Mouse (Mus musculus) CH12F3 (cell line): ENCODE data around the gene Kifc5b.
"Not testable (repeated sequence)": the region's sequence is repeated elsewhere in the genome, so short reads cannot be mapped to it uniquely, and the experiment has no call there.

Experiments
- in situ Hi-C: fragments of 300-500 bp; cut with MboI; formaldehyde crosslinking; loops from 2 replicates; pipeline ENCODE4 v1.14.3; 2020; ENCODE audit warnings: low sequenced_read_pairs

The Kifc5b gene

GRCm38 (mm10) chr17:26917560-26917959 lies 669 bp downstream of the Kifc5b start:
- in situ Hi-C loops, result not testable (repeated sequence)

GRCm38 (mm10) chr17:26918343-26918742 lies 1.5 kb downstream of the Kifc5b start:
- in situ Hi-C loops, result no loop called here

GRCm38 (mm10) chr17:26919516-26919915 lies 2.6 kb downstream of the Kifc5b start:
- in situ Hi-C loops, result not testable (repeated sequence)

- in situ Hi-C loops, result not testable (repeated sequence)
Measured at GRCm38 (mm10) chr17:26922368-26922767, 5.5 kb downstream of the Kifc5b start.

- in situ Hi-C loops, result not testable (repeated sequence)
Measured at GRCm38 (mm10) chr17:26925414-26925813, 8.5 kb downstream of the Kifc5b start.

- in situ Hi-C loops, result not testable (repeated sequence)
Measured at GRCm38 (mm10) chr17:26931795-26932194, 14.9 kb downstream of the Kifc5b start.

- in situ Hi-C loops, result no loop called here
Measured at GRCm38 (mm10) chr17:26932839-26933398, 16.0 kb downstream of the Kifc5b start, which contains the start of gene Phf1. Gene Phf1, plus strand, starts transcription at chr17:26933052.

- in situ Hi-C loops, result no loop called here
Measured at GRCm38 (mm10) chr17:26933419-26933818, 16.5 kb downstream of the Kifc5b start.

- in situ Hi-C loops, result no loop called here
Measured at GRCm38 (mm10) chr17:26933885-26934827, 17.3 kb downstream of the Kifc5b start.

- in situ Hi-C loops, result no loop called here
Measured at GRCm38 (mm10) chr17:26935027-26935426, 18.1 kb downstream of the Kifc5b start.

GRCm38 (mm10) chr17:26936453-26936852 lies 19.6 kb downstream of the Kifc5b start:
- in situ Hi-C loops, result no loop called here

GRCm38 (mm10) chr17:26936921-26937695 lies 20.2 kb downstream of the Kifc5b start:
- in situ Hi-C loops, result no loop called here

- in situ Hi-C loops, result no loop called here
Measured at GRCm38 (mm10) chr17:26937883-26938695, 21.2 kb downstream of the Kifc5b start.

- in situ Hi-C loops, result no loop called here
Measured at GRCm38 (mm10) chr17:26938731-26939130, 21.8 kb downstream of the Kifc5b start.

- in situ Hi-C loops, result no loop called here
Measured at GRCm38 (mm10) chr17:26939178-26939972, 22.5 kb downstream of the Kifc5b start, which contains the start of gene Cuta. Gene Cuta, minus strand, starts transcription at chr17:26939569.

GRCm38 (mm10) chr17:26939973-26940300 lies 23.0 kb downstream of the Kifc5b start:
- in situ Hi-C loops, result no loop called here

- in situ Hi-C loops, result no loop called here
Measured at GRCm38 (mm10) chr17:26941031-26941789, 24.3 kb downstream of the Kifc5b start, which contains the start of gene Syngap1. Gene Syngap1, plus strand, starts transcription at chr17:26941253.

- in situ Hi-C loops, result no loop called here
Measured at GRCm38 (mm10) chr17:26941841-26942570, 25.1 kb downstream of the Kifc5b start.
